Comparison of ENCODE assay signal across 25 mouse cellular contexts in genomic region chr2:173550681-173551080, GRCm38 (mm10). TPM values are rescaled to one million over a fixed set of nuclear protein-coding genes. Genes with fewer than 3 reads are reported as not detected.
DNase-seq lines count a peak whose midpoint lies in the region; ATAC-seq and TF ChIP-seq lines count a peak whose summit lies in the region.
"Had no signal": no experiment of that assay in that cellular context is flagged by ENCODE, and none has a peak within 500 bp of the region (broad histone marks: within the 10 kb centered on the region; RNA-seq: fewer than 3 reads in every experiment).

No protein-coding gene starts in this region.

- no peak overlapping the region for H3K4me2 ChIP-seq in lung, postnatal 0 days (replicated peaks; ENCODE audit: low read depth, low read length)
- H3K4me2 ChIP-seq in midbrain, postnatal 0 days (ENCODE audit: low read depth, low read length, poor library complexity, severe bottlenecking), result no peak overlapping the region
- H3K4me2 ChIP-seq in midbrain, embryonic 15.5 days, result no peak overlapping the region
- H3K4me2 ChIP-seq: embryonic facial prominence, embryonic 15.5 days; limb, embryonic 13.5 days; neural tube, embryonic 12.5 days had no signal

- TF ChIP-seq EP300 in lung, postnatal 0 days (IDR thresholded peaks at IDR 0.05), result no peak

- no peak overlapping the region for H3K27ac ChIP-seq in lung, postnatal 0 days (ENCODE audit: low read length)
- no peak overlapping the region for H3K27ac ChIP-seq in midbrain, postnatal 0 days (ENCODE audit: low read depth, low read length)
- H3K27ac ChIP-seq in midbrain, embryonic 15.5 days, result no peak overlapping the region
- H3K27ac ChIP-seq: embryonic facial prominence, embryonic 15.5 days; heart, adult 2 months; limb, embryonic 13.5 days; neural tube, embryonic 12.5 days had no signal

- TF ChIP-seq CTCF in lung, postnatal 0 days (IDR thresholded peaks at IDR 0.05), result no peak
- TF ChIP-seq CTCF in midbrain, postnatal 0 days (IDR thresholded peaks at IDR 0.05), result no peak

- no peak overlapping the region for H3K9ac ChIP-seq in lung, postnatal 0 days (replicated peaks; ENCODE audit: low read depth)
- no peak overlapping the region for H3K9ac ChIP-seq in midbrain, postnatal 0 days (replicated peaks; ENCODE audit: low read length, poor library complexity, severe bottlenecking)
- no peak overlapping the region for H3K9ac ChIP-seq in midbrain, embryonic 15.5 days
- H3K9ac ChIP-seq: embryonic facial prominence, embryonic 15.5 days; limb, embryonic 13.5 days; neural tube, embryonic 12.5 days had no signal

- no peak for ATAC-seq in lung, postnatal 0 days
- no peak for ATAC-seq in midbrain, postnatal 0 days (ENCODE audit: low FRiP score)
- no peak for ATAC-seq in midbrain, embryonic 15.5 days (replicated peaks)
- ATAC-seq: midbrain, embryonic 16.5 days had no signal

- H3K4me1 ChIP-seq in lung, postnatal 0 days (ENCODE audit: insufficient read depth, low read depth, low read length), result no peaks in the 10 kb centered on the region
- H3K4me1 ChIP-seq in midbrain, postnatal 0 days (ENCODE audit: insufficient read depth, low read length), result no peaks in the 10 kb centered on the region
- H3K4me1 ChIP-seq in midbrain, embryonic 15.5 days, result no peaks in the 10 kb centered on the region
- H3K4me1 ChIP-seq: limb, embryonic 13.5 days had no signal

- no peaks in the 10 kb centered on the region for H3K36me3 ChIP-seq in lung, postnatal 0 days (ENCODE audit: insufficient read depth, low read length)
- no peaks in the 10 kb centered on the region for H3K36me3 ChIP-seq in midbrain, postnatal 0 days (ENCODE audit: insufficient read depth, low read length)
- no peaks in the 10 kb centered on the region for H3K36me3 ChIP-seq in midbrain, embryonic 15.5 days (replicated peaks)
- H3K36me3 ChIP-seq: embryonic facial prominence, embryonic 15.5 days; limb, embryonic 13.5 days; neural tube, embryonic 12.5 days had no signal

- H3K4me3 ChIP-seq in lung, postnatal 0 days (ENCODE audit: low read depth, low read length), result no peak overlapping the region
- no peak overlapping the region for H3K4me3 ChIP-seq in midbrain, postnatal 0 days (ENCODE audit: low read depth, low read length)
- H3K4me3 ChIP-seq in midbrain, embryonic 15.5 days, result no peak overlapping the region
- H3K4me3 ChIP-seq: embryonic facial prominence, embryonic 15.5 days; heart, adult 2 months; limb, embryonic 13.5 days; neural tube, embryonic 12.5 days had no signal

- no peaks in the 10 kb centered on the region for H3K9me3 ChIP-seq in lung, postnatal 0 days (ENCODE audit: low read length)
- no peaks in the 10 kb centered on the region for H3K9me3 ChIP-seq in midbrain, postnatal 0 days (ENCODE audit: low read length)
- no peaks in the 10 kb centered on the region for H3K9me3 ChIP-seq in midbrain, embryonic 15.5 days
- H3K9me3 ChIP-seq: embryonic facial prominence, embryonic 15.5 days; limb, embryonic 13.5 days; neural tube, embryonic 12.5 days had no signal

- 56% methylated on average over 6 of the region's 6 CpGs for WGBS in lung, postnatal 0 days
- 84% methylated on average over 6 of the region's 6 CpGs for WGBS in midbrain, postnatal 0 days
- WGBS in midbrain, embryonic 15.5 days, result 86% methylated on average over 6 of the region's 6 CpGs

- DNase-seq in adrenal gland, postnatal 10 days, result peak; percentile 25
- DNase-seq in adrenal gland, postnatal 4 days (ENCODE audit: low spot score in 2 of 2), result no peak
- DNase-seq in lung, postnatal 0 days (ENCODE audit: low spot score), result peak; percentile 26
- no peak for DNase-seq in lung, adult 18-20 months
- peak; percentile 60 for DNase-seq in adipocyte (ENCODE audit: low spot score)
- peak; percentile 33 for DNase-seq in heart, postnatal 4 days
- DNase-seq in midbrain, postnatal 0 days (ENCODE audit: low spot score), result no peak
- DNase-seq: cerebellum, postnatal 10 days; embryo, embryonic 11 days; kidney, adult 8-10 months; kidney, postnatal 36 days; layer of hippocampus, adult 9-11 months; right cerebral cortex, postnatal 25 days; thymus, postnatal 14 days had no signal

- H3K27me3 ChIP-seq in lung, postnatal 0 days (replicated peaks; ENCODE audit: insufficient read depth, low read length), result no peaks in the 10 kb centered on the region
- H3K27me3 ChIP-seq in midbrain, postnatal 0 days (ENCODE audit: insufficient read depth, low read length), result no peaks in the 10 kb centered on the region
- H3K27me3 ChIP-seq in midbrain, embryonic 15.5 days (replicated peaks), result no peaks in the 10 kb centered on the region
- H3K27me3 ChIP-seq: embryonic facial prominence, embryonic 15.5 days; neural tube, embryonic 12.5 days had no signal

RNA-seq across cellular contexts. Expression of gene Ankrd60, which starts 27.5 kb away (rescaled TPM):
- not detected for total RNA-seq in adrenal gland, postnatal 10 days (2021)
- total RNA-seq in adrenal gland, postnatal 4 days (2021), result not detected
- polyA plus RNA-seq in lung, postnatal 0 days (2015; fragmentation: Nextera tagmentation; extraction: Ambion mirVana), result not detected in 2 replicates
- not detected for total RNA-seq in heart, postnatal 4 days (2021)
- not detected in 2 replicates for total RNA-seq in midbrain, postnatal 0 days (2014; rRNA removed)
- polyA plus RNA-seq in midbrain, postnatal 0 days (2015; fragmentation: Nextera tagmentation; extraction: Ambion mirVana), result not detected in 2 replicates
- polyA plus RNA-seq in midbrain, embryonic 15.5 days (2015; fragmentation: Nextera tagmentation; extraction: Ambion mirVana), result not detected in 2 replicates
- total RNA-seq: heart, adult 2 months; left cerebral cortex, postnatal 10 days; megakaryocyte, adult 5-6 weeks had no signal
- polyA plus RNA-seq: embryonic facial prominence, embryonic 15.5 days; forebrain, embryonic 11.5 days; heart, adult 2 months; hindbrain, embryonic 11.5 days; limb, embryonic 13.5 days; liver, embryonic 16.5 days; midbrain, embryonic 16.5 days; neural tube, embryonic 12.5 days had no signal

RNA-seq across cellular contexts. Expression of gene 1700021F07Rik, which starts 28.3 kb away (rescaled TPM):
- not detected for total RNA-seq in adrenal gland, postnatal 10 days (2021)
- not detected for total RNA-seq in adrenal gland, postnatal 4 days (2021)
- not detected in 2 replicates for polyA plus RNA-seq in lung, postnatal 0 days (2015; fragmentation: Nextera tagmentation; extraction: Ambion mirVana)
- total RNA-seq in heart, postnatal 4 days (2021), result not detected
- not detected in 2 replicates for total RNA-seq in midbrain, postnatal 0 days (2014; rRNA removed)
- not detected in 2 replicates for polyA plus RNA-seq in midbrain, postnatal 0 days (2015; fragmentation: Nextera tagmentation; extraction: Ambion mirVana)
- polyA plus RNA-seq in midbrain, embryonic 15.5 days (2015; fragmentation: Nextera tagmentation; extraction: Ambion mirVana), result not detected in 2 replicates
- total RNA-seq: heart, adult 2 months; left cerebral cortex, postnatal 10 days had no signal
- polyA plus RNA-seq: embryonic facial prominence, embryonic 15.5 days; forebrain, embryonic 11.5 days; heart, adult 2 months; hindbrain, embryonic 11.5 days; limb, embryonic 13.5 days; liver, embryonic 16.5 days; midbrain, embryonic 16.5 days; neural tube, embryonic 12.5 days had no signal

Comparison
In these comparisons a context has a peak if more than half of its experiments do, and no peak if none do; other contexts are left out.
1. DNase-seq: peak in adrenal gland, postnatal 10 days (single experiment), lung, postnatal 0 days (single experiment), adipocyte (single experiment) and heart, postnatal 4 days (single experiment); none in adrenal gland, postnatal 4 days (0 of 2), lung, adult 18-20 months (0 of 2) and midbrain, postnatal 0 days (single experiment).